Mouse (Mus musculus) retina, embryonic 14.5 days (tissue): Measurements from ENCODE around the gene Pigm.

Experiments used
- DNase-seq: peaks from one replicate; pipeline ENCODE4 v3.0.0-alpha.2; 2015; ENCODE audit warnings: low spot score

Pigm gene

DNA sequence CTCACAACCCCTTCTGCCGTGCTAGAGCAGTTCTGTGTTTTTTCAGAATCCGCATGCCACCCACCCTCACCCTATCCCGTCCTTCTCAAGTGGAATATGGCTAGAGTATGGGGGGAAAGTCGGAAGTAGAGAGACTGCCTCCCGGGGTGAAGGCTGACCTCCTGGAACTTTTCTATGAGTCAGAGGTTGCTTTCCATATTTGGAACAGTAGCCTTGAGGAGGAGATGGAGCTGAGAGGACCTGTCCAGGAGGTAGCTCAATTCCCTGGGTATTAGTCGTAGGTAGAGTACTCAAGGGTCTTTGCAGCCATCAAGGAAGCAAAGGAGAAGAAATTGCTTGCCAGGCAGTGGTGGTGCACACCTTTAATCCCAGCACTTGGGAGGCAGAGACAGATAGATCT is 24.3 kb upstream of the Pigm start:
- DNase-seq = no peak

DNA sequence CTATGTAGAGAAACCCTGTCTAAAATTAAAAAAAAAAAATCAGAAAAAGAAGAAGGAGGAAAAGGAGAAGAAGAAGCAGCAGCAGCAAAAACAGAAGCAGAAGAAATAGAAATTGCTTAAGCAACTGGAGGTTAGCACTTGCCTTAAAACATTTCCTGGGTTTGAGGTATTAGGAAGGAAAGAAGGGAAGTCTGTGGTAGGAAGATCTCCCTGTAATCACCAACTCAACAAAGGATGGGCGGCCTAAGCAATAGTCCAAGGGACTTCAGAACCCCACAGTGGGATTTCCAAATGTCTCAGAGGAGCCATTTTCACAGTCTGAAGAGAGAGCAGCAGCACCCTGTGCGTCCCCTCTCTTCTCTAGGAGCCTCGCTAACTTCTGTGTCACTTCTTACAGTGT is 23.9 kb upstream of the Pigm start:
- no peak for DNase-seq

DNA sequence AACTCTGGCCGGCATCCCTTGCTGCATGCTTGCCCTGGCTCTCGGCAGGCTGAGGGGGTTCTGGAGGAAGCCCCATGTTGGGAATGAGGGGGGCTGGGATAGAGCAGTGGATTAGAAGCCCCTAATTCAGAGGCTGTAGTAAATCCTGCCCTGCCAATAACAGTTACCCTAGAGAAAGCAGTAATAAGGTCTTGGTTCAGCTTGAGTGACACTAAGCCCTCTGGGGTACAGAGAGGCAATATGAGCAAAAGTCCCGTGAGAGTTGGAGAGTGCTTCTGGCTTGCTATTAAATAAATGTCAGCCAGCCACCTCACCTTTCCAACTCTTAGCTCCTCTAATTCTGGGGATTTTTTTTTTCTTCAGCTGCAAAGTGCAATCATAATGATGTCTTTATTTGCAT is 21.0 kb upstream of the Pigm start:
- peak; percentile 28 for DNase-seq

DNA sequence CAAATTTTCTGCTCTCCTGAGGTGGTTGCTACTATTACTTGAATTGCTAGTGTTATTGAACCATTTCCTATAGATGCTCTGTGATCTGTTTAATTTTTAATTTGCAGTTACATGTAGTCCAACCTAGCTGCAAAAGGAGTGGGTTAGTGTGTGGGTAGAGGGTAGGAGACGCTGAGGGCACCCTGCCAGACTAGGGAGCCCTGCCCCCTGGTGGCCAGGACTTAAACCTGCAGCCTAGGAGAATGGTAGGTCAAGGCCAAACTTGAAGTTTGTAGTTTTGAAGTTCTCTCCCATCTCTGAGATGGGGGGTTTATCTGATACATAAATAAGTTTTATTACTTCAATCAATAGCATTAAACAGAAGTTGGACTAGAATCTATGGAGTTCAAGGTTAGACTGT is 18.8 kb upstream of the Pigm start:
- peak; percentile 82 for DNase-seq

DNA sequence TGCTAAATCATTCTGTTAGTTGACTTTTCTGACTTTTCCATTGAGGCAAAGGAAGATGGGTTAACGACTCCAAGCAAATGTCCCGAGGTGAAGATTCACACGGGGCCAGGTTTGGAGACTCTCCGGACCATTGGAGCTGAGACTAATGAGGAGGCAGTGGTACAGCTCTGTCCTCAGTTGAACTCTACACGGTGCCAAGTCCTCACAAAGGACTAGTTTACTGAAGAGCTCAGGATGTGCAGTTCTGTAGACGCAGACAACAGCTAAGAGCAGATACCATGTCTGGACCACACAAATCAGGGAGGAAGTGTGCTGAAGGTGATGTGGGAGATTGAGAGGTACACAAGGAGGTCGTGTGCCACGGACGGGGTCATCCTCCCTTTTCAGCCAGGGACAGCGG is 18.0 kb upstream of the Pigm start:
- DNase-seq = no peak

DNA sequence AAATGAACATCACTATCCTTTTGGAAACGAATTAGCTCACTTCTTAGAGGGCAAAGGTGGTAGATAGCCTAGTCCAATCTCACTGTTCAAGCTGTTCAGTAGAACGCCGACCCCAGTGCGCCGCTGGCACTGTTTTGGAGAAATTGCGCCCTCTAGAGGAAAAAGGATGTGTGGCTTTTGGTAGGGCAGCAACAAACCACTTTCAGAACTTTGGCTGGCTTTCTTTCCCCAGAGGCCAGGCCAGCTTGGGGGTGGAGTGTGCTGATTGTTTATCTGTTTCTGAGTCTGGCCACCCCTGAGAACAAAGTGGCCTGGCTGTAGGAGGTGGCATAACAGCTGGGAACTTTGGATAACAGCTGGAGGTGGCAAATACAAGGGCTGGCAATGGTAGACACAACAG is 11.7 kb upstream of the Pigm start:
- peak; percentile 80 for DNase-seq

DNA sequence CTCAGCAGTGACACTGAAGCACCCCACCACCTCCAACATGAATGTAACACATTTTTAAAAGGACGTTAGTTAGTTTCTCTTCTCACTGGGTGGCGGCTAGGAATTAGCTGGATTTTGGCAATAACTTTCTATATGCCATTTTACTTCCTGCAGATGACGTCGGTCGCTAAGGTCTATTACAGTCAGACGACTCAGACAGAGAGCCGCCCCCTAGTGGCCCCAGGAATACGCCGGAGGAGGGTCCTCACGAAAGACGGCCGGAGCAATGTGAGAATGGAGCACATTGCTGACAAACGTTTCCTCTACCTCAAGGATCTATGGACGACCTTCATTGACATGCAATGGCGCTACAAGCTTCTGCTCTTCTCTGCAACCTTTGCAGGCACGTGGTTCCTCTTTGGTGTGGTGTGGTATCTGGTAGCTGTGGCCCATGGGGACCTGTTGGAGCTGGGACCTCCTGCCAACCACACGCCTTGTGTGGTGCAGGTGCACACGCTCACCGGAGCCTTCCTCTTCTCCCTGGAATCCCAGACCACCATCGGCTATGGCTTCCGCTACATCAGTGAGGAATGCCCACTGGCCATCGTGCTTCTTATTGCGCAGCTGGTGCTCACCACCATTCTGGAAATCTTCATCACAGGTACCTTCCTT is 7.5 kb upstream of the Pigm start:
- DNase-seq = peak; percentile 77

DNA sequence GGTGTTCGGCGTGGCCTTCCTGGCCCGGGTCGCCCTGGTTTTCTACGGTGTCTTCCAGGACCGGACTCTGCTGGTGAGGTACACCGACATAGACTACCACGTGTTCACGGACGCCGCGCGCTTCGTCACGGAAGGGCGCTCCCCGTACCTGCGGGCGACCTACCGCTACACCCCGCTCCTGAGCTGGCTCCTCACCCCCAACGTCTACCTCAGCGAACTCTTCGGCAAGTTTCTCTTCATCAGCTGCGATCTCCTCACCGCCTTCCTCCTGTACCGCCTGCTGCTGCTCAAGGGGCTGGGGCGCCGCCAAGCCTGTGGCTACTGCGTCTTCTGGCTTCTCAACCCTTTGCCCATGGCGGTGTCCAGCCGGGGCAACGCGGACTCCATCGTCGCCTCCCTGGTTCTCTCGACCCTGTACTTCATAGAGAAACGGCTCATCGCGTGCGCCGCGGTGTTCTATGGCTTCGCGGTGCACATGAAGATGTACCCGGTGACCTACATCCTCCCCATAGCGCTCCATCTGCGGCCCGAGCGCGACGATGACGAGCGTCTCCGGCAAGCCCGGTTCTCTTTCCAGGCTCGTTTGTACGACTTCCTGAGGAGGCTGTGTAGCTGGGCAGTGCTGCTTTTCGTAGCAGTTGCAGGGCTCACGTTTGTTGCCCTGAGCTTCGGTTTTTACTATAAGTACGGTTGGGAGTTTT is 562 bp downstream of the Pigm start:
- DNase-seq = peak; percentile 21

DNA sequence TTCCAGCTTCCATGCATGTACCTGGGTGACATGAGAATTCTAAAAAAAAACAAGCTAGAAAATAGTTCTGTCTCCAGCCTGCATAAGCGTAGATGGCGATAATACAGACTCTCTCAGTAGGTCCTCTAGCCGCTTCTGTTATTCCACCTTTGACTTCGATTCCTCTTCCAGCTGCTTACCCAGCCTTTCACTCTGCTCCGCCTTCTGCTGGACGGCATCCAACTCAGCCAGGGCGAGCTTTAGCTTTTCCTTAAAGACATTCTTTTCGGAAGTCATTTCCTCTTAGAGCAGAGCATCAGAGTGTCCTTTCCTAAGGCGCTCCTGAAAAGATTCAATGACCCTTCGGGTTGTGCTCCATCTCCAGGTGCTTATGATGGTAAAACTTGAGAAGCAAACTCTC is 3.7 kb downstream of the Pigm start:
- DNase-seq = no peak

DNA sequence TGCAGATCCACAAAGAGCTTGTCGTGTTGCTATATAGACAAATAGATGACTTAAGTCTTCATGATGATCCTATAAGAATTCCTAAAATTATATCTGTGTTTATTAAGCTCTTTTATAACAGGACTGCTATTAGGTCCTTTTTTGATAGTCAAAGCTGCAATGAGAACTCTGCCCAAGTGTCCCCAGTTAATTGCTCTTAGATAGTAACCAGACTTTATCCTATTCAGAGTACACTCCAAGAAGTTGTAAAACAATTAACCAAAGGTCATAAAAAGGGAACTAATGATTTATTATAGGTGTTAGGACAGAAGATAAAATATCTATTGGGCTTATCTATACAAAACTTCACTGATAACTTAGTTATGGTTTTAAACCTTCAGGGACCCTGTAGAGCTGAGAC is 5.7 kb downstream of the Pigm start:
- DNase-seq = no peak

DNA sequence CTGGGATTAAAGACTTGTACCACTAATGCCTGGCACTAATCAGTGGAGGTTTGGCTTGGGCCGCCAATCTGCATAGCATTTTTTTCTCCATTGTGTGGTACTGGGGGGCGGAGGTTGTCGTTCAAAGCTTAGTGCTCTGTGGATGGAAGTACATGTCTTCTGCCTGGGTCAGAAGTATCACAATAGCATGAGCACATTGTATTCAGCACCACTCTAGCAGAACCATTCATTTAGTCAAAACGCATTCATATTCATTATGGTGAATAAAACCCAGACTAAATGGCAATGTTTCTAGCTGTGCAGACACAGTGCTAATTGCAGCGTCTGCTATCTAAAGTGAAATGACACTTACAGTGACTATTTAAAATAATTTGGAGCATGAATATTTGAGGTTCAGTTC is 10.9 kb downstream of the Pigm start:
- DNase-seq = no peak

DNA sequence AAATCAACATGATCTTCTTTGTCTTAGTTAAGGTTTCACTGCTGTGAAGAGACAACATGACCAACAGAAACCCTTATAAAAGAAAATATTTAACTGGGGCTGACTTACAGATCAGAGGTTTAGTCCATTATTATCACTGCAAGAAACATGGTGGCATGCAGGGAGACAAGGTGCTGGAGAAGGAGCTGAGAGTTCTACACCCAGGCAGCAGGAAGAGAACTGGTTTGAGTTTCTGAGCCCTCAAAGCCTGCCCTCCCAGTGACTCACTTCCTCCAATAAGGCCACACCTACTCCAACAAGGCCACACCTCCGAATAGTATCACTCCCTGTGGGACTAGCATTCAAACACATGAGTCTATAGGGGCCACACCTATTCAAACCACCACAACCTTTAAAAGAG is 14.4 kb downstream of the Pigm start:
- DNase-seq = no peak

DNA sequence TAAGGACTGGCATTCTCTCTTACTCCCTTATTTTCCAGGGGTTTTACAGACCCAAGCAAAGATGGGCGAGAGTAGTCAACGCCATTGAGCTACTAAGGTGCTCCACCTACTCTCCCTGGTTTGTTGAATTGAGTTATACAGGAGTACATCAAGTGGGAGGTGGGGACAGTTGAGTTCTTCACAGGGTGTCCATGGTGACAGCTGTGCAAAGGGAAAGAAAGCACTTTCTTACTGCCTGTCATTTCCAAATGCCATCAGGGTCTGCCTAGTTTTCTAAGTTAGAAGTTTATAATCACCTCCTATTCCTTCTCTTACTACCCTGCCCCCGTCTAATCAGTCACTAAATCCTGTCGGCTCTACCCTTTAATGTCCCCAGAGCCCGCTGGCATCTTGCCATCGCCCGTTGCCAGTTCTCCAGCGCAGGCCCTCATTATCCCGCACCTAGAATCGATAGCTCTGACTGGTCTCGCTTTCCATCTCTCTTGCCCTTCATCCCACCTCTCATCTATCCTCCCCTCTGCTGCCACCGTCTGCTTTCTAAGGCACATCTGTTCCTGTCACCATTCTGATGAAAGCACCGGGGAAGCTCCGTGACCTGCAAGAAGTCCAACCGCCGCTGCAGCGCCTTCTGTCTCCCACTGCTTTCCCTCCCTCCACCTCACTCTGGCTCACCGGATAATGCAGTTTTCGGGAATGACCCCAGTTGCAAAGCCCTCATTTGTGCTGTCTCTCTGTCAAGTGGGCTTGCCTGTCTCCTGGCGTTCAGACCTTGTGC is 15.6 kb downstream of the Pigm start:
- peak; percentile 69 for DNase-seq

DNA sequence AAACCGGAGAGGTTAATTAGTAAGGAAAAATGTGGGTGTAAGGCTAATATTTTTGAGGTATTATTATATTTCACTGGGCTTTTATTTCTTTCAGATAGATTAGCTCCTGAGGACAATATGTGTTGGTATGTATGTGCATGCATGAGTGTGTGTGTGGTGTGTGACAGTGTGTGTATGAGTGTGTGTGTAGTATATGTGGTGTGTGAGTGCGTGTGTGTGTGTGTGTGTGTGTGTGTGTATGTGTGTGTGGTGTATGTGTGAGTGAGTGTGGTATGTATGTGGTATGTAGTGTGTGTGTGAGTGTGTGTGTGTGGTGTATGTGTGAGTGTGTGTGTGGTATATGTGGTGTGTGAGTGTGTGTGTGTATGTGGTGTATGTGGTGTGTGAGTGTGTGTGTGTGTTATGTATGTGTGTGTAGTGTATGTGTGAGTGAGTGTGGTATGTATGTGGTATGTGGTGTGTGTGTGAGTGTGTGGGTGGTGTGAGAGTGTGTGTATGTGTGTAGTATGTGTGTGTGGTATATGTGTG is 16.4 kb downstream of the Pigm start:
- DNase-seq = no peak

DNA sequence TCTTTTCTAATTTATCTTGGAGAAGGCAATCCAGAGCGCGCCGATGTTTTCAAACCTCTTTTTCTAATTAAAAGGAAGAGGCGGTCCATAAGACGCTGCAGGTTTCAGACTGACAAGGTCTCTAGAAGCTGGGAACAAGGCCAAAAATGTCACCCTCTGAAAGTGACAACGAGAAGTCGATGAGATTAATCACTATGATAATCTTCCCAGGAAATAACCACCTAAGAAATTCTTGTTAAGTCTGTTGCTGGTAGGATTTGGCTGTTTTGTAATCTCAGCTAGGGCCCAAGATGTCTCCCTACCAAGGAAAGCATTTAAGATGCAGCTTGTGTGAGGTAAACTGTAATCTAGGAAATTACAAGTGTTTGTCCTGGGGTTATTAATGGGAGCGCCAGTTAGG is 17.4 kb downstream of the Pigm start:
- no peak for DNase-seq

DNA sequence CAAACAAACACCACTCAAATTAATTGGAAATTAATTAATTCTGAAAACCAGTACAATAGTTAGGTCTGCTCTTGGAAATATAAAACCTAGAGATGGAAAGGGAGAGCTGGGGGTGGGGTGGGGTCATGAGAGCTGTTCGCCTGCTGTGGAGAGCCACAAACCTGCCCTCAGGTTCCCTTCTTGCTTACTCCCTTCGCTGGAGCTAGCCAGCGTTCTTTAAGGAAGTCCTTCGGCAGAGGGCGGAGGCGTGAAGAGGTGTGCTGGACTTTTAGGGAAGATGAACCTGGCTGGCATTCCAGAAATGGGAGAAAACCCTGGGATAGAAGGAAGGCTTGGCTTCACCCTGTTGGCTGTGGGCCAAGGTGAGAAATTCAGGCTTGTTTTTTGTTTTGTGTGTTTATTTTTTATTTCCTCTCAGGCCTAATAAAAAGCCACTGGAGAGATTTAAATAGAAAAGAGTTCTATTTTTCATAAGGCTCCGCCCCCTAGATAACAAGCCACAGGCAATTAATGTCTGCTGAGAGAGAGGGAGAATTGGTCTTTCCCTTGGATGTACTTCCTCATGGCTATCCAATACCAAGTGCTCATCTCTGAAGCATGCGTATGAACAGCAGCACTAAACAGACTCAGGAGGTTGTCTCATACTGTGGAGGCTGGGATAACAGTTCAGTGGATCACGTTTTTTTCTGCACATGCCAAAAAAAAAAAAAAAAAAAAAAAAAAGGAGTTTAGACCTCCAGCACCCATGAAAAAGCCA is 20.8 kb downstream of the Pigm start:
- no peak for DNase-seq

DNA sequence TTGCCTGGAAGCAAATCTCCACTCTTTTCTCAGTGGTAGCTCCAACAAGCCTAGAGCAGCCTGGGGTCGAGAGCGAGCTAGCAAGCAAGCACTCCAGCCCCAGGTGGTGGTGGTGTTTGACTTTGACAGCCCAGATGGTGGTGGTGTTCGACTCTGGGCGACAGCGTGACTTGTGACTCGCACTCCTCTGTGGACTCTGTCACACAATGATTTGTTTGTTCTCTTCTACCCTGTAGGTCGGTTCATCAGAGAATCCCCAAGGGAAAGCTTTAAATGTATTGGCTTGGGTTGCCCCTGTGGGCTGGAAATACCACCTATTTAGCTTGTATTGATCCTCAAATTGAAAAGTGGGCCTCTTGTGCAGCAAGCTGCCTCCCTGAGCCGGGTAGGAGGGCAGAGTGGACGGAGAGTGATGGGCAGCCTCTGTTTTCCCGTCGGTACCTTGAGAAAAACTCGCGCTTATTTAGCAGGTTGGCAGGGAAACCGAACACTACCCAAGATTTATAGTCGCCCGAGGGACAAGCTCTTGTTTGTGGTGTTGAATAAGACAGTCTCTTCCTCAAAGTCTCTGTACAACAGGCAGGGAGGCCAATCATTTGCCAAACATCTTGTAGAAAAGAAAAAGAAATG is 29.8 kb downstream of the Pigm start:
- no peak for DNase-seq

DNA sequence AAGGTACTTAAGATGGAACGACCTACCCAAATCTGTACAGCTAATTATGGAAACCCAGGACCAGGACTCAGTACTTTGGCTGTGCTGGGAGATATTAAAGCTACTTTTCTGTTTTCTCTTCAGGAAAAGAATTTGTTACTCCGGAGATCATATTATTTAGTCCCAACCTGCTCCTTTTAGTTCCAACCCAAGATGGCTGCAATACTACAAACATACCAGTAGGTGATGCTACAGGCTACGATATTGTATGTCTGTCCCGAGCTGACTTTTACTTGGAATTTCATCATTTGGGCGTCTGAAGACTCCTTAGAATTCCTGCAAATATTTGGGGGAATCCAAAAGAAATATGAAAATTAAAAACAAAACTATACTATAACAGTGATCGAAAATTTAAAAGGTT is 32.6 kb downstream of the Pigm start:
- DNase-seq = peak; percentile 86

DNA sequence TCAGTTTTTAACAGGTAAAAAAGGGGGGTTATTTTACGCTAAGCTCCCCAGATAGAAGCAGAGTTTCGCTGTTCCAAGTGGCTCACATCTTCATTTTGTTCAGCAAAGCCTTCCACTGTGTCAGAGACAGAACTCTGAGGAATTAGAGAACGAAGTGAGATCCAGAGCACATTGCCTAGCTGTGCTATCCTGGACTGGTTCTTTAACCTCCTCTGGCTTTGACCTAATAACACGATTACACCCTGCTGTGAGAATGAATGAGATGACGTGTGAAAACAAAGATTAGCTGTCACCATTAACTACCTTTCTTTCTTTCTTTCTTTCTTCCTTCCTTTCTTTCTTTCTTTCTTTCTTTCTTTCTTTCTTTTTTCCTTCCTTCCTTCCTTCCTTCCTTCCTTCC is 33.1 kb downstream of the Pigm start:
- DNase-seq = peak; percentile 56

DNA sequence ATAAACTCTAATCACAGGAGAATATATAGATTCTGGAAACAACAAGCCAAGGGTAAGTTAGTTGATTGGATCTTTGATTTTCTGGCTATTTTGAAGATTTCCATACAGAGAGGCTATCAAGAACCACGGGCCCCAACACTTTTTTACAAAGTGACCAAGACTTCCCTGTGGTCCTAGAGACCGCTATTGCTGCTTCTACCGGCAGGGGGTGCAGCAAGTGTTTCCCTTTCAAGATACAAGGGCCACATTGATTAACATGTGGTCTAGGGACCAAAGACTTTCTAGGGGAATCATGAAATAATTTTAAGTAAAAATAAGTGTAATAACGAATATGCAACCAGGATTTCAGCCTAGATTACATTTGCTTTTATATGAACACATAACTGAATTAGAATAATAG is 34.5 kb downstream of the Pigm start:
- DNase-seq = peak; percentile 83

DNA sequence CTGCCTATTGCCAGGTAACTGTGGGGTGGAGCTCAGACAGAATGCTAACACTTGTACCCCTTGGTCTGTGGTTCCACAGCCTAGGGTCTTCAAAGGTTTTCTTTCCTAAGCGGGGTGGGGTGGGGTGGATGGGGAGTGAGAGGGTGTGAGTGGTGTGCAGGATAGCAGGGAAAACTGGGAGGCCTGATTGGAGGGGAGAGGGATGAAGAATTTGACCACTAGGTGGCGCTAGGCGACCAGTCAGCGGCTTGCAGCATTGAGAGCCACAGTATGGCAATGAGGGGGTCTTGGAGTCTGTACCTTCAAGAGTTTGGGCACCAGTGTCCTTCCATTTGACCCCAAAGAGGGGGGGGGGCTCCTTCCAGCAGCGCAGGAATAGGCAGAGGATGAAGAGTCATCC is 35.9 kb downstream of the Pigm start:
- DNase-seq = peak; percentile 77
